In the genomic region with DNA sequence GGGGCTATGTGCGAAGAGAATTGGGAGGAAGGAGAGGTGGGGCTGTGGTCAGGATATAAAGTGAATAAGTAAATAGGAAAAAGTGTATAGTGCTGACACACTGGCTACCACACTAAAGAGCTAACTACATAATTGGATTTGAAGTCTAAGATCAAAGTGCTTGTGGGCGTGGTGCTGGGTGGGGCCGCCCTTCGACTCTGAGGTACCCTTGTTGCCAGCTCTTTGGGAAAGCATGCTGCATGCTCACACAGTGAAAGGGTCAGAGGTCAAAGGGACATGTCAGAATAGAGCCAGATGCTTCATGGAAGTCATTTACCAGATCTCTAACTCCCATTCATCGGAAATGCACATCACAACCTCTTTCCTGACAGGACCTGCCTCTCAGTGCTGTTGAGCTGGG, we compare ENCODE assay signal across 12 mouse cellular contexts.
"Had no signal": no experiment of that assay in that cellular context is flagged by ENCODE, and none has a peak within 500 bp of the region (broad histone marks: within the 10 kb centered on the region; RNA-seq: fewer than 3 reads in every experiment).

No protein-coding gene starts in this region.

- H3K9ac ChIP-seq: liver, embryonic 13.5 days; liver, postnatal 0 days; lung, embryonic 15.5 days; midbrain, embryonic 12.5 days had no signal

- ATAC-seq: liver, postnatal 0 days; midbrain, embryonic 16.5 days had no signal

- H3K27ac ChIP-seq: left cerebral cortex, adult 2 months; limb, embryonic 10.5 days; liver, embryonic 13.5 days; lung, embryonic 15.5 days; midbrain, embryonic 12.5 days; stomach, postnatal 0 days had no signal

- H3K4me2 ChIP-seq: liver, embryonic 13.5 days; lung, embryonic 15.5 days; midbrain, embryonic 12.5 days had no signal

- DNase-seq: kidney, adult 8-10 months; kidney, postnatal 25 days; liver, embryonic 13.5 days; liver, postnatal 0 days; lung, postnatal 14 days; thymus, postnatal 4 days had no signal

- H3K4me1 ChIP-seq: liver, embryonic 13.5 days; lung, embryonic 15.5 days; midbrain, embryonic 12.5 days had no signal

- H3K36me3 ChIP-seq: limb, embryonic 10.5 days; liver, embryonic 13.5 days; lung, embryonic 15.5 days; midbrain, embryonic 12.5 days had no signal

- H3K4me3 ChIP-seq: left cerebral cortex, adult 2 months; limb, embryonic 10.5 days; liver, embryonic 13.5 days; lung, embryonic 15.5 days; midbrain, embryonic 12.5 days had no signal

- H3K27me3 ChIP-seq: liver, embryonic 13.5 days; lung, embryonic 15.5 days; midbrain, embryonic 12.5 days had no signal
